Mouse (Mus musculus): ENCODE measurements around the gene Prkar2a.

DNA sequence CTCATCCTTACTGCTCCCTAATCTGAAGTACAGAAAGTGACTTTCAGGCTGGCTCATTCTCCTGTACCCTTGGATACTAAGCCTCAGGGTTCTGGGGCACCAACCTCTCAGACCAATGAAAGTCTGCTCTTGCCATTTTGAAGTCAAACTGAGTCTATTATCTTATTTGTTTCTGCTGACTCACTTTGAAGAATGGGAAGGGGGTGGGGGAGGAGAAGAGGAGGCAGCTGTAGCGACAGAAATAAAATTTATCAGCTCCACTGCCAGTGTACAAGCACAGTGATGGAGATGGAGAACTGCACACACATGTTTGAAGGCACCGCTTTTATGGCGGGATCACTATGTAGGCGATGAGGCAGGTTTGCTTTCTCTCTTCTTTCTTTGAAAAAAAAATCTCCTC lies 88.2 kb downstream of the Prkar2a start:
- TF ChIP-seq CTCF (IDR thresholded peaks at IDR 0.05; ENCODE audit: borderline replicate concordance, control insufficient read depth, extremely low read depth, insufficient read depth, low read length, poor library complexity): no peak
- no peak for TF ChIP-seq POLR2A (IDR thresholded peaks at IDR 0.05; ENCODE audit: control insufficient read depth, extremely low read depth, insufficient read depth, low read length, poor library complexity)

All from thymus, adult 2 months (tissue).